Mouse (Mus musculus) ES-E14 (cell line): ENCODE results near the gene Nrap.

Experiments
- CHD2 ChIP-seq: IDR thresholded peaks from 2 replicates; pipeline ENCODE4 v1.6.1; 2014; ENCODE audit warnings: mild to moderate bottlenecking, low read depth, low read length, inconsistent platforms
- HCFC1 ChIP-seq: IDR thresholded peaks from 2 replicates; pipeline ENCODE4 v1.6.1; 2012; ENCODE audit warnings: low read length, inconsistent platforms, borderline replicate concordance; ENCODE audit not compliant: insufficient read depth
- MAFK ChIP-seq: IDR thresholded peaks from 2 replicates; pipeline ENCODE4 v1.6.1; 2014; ENCODE audit warnings: mild to moderate bottlenecking, low read depth, low read length, inconsistent platforms; ENCODE audit not compliant: insufficient read depth
- ZNF384 ChIP-seq: IDR thresholded peaks from 2 replicates; pipeline ENCODE4 v1.6.1; 2012; ENCODE audit warnings: low read depth, low read length, inconsistent platforms

DNA sequence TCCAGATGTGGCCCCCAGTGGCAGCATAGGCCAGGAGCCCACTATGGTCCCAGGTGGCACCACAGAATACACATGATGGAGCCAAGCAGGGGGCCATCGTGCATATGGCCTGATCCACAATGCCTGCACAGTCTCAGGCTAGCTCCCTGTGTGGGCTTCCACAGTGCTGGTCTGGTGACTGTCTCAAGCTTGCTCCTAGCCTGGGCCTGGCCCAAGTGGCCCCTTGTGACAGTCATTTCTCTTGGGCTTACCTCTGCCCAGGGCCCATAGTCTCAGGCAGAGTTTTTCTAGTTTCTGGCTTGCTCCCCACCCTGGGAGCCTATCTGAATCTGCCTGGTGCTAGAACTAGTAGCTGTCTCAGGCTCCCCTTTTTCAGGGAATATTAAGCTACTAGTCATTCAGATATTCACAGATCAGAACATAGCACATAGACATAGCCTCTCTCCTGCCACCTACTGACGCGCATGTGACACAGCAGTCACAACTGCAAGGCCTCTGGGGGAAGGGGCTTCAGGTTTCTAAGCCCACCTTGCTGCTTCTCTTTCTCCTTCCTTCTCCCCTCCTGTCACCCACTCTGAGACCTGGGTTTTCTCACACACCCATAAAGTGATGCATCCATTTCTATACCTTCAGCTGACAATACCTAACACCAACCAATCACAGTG is 112.6 kb downstream of the Nrap start:
- TF ChIP-seq MAFK (no peak), HCFC1 (no peak), CHD2 (no peak), ZNF384 (no peak)
